Mouse (Mus musculus): ENCODE data around the gene Agap2. TPM values are rescaled to one million over a fixed set of nuclear protein-coding genes. Genes with fewer than 3 reads are reported as not detected.

The Agap2 gene
- total RNA-seq (2022) = 100 to 1,000 TPM; 657 to 727 (median 692) TPM

GRCm38 (mm10) chr10:127075080-127075479, at the start of gene Agap2:
Agap2 (plus strand) TSS chr10:127075284.
- DNase-seq (ENCODE audit: low spot score in 2 of 2) = no peak

GRCm38 (mm10) chr10:127030336-127031296, 44.5 kb upstream of the Agap2 start, which contains the start of gene Tsfm:
Tsfm (minus strand) TSS chr10:127030840.
- peak; percentile 72 to 90 for DNase-seq (ENCODE audit: low spot score in 2 of 2)

DNA sequence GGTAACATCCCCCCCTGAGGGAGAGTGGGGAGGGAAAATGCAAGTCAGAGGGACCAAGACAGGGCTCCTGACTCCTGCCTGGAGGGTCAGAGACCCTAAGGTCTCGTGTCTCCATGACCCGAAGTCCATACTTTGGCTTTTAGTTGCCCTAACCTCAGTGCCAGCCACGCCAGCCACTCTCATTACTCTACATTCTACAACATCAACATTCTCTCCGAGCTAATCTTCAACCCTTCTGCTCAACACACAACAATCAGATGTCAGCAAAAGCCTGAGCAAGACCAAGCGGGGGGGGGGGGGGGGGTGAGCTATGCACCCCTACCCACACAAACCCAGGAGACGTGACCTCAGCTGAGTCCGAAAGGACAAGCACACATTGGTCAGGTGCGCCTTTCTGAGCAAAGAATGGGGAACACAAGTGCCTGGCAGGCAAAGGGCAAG, 41.8 kb upstream of the Agap2 start:
- DNase-seq (ENCODE audit: low spot score in 2 of 2) = no peak

DNA sequence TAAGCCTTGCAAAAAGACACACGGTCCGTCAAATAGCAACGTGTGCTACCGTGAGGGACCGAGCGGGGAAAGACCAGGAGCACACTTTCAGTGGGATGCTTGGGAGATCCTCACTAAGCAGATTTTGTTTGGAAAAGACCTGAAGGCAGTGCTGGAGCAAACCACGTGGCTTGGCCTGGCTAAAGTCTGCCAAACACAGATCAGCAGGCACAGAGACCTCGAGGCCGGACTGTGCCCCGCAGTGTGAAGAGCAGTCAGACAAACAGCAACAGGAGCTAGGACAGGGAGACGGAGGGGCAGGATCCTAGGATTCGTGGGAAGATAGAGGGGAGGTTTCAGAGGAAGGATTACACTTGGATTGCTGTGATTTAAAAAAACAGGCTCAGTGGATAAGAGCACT, 38.8 kb upstream of the Agap2 start:
- DNase-seq (ENCODE audit: low spot score in 2 of 2) = no peak

DNA sequence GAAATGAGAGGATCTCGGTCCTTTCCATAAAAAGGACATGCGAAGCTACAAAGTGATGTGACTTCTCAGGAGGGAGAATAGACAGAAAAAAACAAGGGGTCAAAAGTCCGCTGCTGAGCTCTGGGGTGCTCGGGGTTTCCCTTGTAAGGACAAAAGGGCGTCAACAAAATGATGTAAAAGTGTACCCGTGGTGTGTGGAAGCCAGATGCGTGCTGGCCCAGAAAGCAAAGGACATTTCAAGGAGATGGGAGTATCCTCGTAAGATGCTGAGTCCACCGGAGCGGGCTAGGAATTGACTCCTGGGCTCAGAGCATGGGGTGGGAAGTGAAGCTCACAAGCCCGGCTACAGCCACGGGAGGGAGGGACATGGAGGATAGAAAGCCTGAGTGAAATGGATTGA, 37.4 kb upstream of the Agap2 start:
- DNase-seq (ENCODE audit: low spot score in 2 of 2) = no peak

DNA sequence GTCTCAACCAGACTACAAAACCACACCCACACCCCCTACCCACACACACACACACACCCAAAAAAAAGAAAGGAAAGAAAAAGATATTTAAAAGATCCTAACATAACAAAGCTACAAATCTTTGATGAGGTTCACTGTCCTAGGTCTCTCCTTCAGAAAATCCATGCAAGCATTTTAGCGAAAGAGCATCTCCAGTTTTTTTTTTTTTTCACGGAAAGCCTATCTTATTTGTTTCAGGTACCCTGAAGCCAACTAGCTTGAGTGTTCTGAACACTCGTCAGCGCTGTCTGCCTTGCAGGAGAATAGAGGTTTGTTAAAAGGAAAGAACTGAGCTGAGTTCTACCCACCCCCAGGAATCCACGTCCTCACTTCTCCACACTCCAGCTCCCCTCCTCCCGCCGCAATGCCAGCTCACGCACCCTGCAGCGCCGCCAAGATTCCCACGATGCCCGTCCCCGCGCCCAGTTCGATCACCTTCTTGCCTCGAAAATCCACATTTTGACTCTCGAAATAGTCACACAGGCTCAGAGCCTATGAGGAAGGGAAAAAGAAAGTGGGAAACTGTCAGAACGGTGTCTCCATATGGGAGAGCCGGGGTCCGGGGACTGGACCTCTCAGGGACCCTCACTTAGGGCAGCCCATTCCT, 34.4 kb upstream of the Agap2 start:
- no peak for DNase-seq (ENCODE audit: low spot score in 2 of 2)

GRCm38 (mm10) chr10:127041274-127041766, 33.8 kb upstream of the Agap2 start, which contains the start of the genes Mettl1 and Eef1akmt3:
Mettl1 (plus strand) TSS chr10:127041414.
Eef1akmt3 (minus strand) TSS chr10:127041513.
- no peak for DNase-seq (ENCODE audit: low spot score in 2 of 2)

DNA sequence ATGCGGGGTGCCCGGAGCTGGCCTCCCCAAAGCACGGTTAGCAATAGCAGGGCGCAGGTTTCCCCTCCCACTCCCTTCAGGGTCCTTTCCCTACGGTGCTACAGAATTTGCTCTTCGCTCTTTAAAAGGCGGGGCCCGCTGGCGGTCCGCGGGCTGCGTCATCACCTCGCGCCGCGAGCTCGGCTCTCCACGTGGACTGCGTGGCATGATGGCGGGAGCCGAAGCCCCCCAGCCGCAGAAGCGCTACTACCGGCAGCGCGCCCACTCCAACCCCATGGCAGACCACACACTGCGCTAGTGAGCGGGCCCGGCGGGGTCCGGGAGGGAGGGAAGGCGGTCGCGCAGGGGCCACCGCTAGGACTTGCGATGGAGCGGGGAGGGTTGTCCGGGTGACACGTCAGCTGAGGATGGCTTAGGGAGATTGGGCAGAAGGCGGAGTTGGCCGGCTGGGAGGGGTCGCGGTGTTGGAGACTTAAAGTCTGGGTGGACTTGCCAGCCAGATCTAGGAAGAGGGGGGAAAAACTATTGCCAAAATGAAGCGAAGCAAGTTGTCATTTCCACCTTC, 33.2 kb upstream of the Agap2 start:
- DNase-seq (ENCODE audit: low spot score in 2 of 2) = peak; percentile 79 to 91

GRCm38 (mm10) chr10:127042468-127043115, 32.5 kb upstream of the Agap2 start:
- DNase-seq (ENCODE audit: low spot score in 2 of 2) = no peak

DNA sequence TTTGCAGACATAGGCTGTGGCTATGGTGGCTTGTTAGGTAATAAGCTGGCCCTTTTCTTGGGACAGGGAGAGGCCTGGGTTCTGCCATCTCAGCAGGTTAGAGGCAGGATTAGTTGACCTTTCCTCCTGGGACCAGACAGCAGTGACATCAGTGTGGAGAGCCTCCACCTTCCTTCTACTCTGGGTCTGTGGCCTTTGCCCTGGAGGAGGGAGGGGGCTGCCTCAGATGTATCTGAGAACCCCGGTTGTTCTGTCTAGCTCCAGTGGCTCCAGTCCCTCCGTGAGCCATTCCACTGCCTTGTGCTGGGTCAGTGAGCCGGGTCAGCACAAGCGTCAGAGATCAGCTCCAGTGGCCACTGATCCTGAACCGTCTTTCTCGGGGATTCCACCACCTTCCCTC, 31.9 kb upstream of the Agap2 start:
- DNase-seq (ENCODE audit: low spot score in 2 of 2) = no peak

DNA sequence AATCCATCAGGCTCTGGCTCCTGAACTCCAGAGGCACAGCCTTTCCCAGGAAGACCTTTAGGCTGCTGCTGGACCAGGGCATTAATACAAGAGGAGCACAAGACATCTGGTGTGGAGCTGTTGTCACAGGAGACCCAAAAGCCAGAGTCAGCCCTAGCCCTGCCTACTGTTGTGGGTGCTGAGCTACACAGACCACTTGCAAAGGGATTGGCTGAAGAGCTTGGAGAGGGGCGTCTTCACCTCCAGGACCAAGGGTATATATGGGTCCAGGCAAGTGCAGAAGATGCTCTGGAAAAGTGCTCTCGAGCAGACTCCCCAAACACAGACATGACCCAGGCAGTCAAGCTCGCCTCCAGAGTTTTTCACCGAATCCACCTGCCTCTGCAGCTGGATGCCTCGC, 27.1 kb upstream of the Agap2 start, which contains the start of gene Cyp27b1:
Cyp27b1 (plus strand) TSS at position 297 of the 400 bp plus-strand sequence.
- no peak for DNase-seq (ENCODE audit: low spot score in 2 of 2)

- DNase-seq (ENCODE audit: low spot score in 2 of 2) = no peak
These were observed 26.3 kb upstream of the Agap2 start for GRCm38 (mm10) chr10:127048608-127049394.

DNA sequence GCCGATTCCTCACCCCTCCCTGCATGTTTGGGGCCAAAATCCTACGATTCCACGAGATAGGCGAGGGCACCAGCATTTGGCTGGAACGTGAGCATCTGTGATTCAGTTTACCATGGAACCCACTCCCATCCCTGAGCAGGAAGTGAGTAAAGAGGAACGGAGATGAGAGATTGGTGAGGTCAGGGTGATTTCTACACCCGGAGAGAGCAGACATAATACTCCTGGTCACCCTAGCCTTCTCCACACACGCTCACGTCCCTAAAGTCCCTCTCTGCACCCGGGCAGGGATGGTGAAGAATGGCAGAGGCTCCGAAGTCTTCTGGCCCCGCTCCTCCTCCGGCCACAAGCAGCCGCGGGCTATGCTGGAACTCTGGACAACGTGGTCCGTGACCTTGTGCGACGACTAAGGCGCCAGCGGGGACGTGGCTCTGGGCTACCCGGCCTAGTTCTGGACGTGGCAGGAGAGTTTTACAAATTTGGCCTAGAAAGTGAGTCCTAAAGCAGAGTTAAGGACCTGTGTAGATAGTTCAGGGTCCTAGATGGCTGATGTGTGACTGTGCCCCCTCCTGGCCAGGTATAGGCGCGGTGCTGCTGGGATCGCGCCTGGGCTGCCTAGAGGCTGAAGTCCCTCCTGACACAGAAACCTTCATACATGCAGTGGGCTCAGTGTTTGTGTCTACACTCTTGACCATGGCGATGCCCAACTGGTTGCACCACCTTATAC, 25.5 kb upstream of the Agap2 start:
- DNase-seq (ENCODE audit: low spot score in 2 of 2) = no peak

- DNase-seq (ENCODE audit: low spot score in 2 of 2) = no peak
These were observed 25.0 kb upstream of the Agap2 start for GRCm38 (mm10) chr10:127050119-127050474.

GRCm38 (mm10) chr10:127054646-127055045, 20.4 kb upstream of the Agap2 start:
- DNase-seq (ENCODE audit: low spot score in 2 of 2) = no peak

DNA sequence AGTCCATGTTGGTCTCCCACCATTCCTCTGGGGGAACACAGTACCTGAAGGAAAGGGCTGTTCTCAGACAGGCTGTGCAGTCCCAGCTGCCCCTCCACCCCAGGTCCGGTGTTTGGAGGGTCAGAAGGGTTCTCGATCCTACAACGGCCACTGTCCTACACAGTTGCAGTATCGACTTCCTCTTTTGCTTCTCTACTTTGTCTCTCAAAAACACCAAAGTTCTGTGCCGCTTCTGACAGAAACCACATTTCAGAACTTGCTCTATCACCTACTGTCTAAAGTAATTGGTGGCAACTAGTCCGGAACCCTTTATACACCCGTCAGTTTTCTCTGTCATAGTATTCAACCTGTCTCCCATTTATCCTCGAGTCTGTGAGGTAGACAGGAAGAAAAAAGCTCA, 19.7 kb upstream of the Agap2 start:
- no peak for DNase-seq (ENCODE audit: low spot score in 2 of 2)

- no peak for DNase-seq (ENCODE audit: low spot score in 2 of 2)
These were observed 18.6 kb upstream of the Agap2 start for GRCm38 (mm10) chr10:127056490-127056889.

- peak in 1 of 2 experiments; percentile 75 for DNase-seq (ENCODE audit: low spot score in 2 of 2)
These were observed 16.9 kb upstream of the Agap2 start for GRCm38 (mm10) chr10:127058161-127058560.

DNA sequence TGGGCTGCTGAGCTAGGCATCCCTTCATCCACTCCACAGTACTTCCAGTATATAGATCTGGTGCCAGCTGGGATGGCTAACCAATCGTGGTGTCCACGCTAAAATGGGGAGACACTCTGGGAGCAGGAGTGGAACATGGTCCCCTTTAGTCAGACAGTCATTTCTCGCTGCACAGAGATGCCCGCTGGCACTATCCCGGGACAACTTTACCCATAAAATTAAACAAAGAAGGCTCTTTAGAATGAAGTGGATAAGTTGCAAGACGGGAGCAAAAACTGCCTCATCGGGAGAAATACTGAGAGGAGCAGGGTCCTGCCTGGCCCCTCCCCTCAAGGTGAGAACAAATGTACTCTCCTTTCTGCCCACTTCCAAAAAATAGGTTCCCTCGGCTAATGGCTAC, 16.4 kb upstream of the Agap2 start:
- no peak for DNase-seq (ENCODE audit: low spot score in 2 of 2)

Measured in layer of hippocampus, adult 8-10 months (tissue).